Mouse (Mus musculus) T-helper 1 cell (primary cell): ENCODE measurements around the gene Eva1c.

Experiments
- in situ Hi-C: fragments of 300-600 bp; cut with MboI, MseI; formaldehyde crosslinking; loops from one replicate; pipeline ENCODE4 v1.15.1; 2025; ENCODE audit warnings: high pct_unique_total_duplicates

The Eva1c gene

DNA sequence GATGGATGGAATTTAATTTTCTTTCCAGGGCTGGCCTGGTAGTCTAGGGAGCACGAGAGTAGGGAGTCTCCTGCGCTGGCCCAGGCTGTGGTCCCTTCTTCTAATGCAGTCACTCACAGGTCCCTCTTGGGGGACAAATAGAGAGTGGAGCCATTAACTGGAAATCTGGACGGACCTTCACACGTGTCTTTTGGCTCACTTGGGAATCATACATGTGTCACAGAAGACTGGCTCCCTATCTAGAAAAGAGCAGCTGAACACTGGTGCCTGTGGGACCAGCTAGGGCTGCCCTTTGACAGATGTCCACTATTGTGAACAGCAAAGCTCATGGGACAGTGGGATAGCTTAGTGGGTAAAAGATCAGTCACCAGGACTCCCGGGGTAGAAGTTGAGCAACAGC, 478 bp upstream of the Eva1c start:
- in situ Hi-C loops: no loop called here

DNA sequence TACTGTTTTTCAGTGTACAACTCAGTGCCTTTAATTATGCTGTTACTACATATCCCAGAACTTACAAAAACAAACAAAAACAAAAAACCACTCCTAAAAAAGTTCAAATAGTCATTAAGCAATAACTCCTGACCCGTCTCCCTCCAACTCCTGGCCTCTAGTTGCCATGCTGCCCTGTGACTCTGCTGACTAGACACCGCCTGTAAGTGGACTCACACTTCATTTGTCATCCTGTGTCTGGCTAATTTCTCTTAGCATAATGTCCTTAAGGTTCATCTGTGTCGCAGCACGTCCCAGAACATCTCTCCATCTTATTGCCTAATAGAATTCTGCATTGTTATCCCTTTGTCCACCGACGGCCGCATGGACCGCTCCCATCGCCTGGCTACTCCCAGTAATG, 979 bp downstream of the Eva1c start:
- in situ Hi-C loops: no loop called here

DNA sequence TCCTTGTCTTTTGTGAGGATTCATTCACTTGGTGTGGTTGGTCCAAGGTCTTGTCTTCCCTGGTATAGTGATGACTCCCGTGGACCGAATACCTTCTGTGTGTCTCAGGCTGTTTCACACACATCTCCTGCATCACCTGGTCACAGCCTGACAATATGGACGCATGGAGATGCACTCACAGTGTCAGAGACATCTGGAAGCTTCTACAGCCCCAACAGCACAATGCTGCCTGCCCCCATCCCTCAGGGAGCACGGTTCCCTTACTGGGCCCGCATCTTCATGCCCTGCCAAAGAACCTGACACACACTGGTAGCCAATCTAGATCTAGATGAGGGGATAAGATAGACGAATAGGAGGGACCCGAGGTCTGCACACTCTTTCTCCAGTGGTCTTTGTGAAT, 2.6 kb downstream of the Eva1c start:
- in situ Hi-C loops: no loop called here

DNA sequence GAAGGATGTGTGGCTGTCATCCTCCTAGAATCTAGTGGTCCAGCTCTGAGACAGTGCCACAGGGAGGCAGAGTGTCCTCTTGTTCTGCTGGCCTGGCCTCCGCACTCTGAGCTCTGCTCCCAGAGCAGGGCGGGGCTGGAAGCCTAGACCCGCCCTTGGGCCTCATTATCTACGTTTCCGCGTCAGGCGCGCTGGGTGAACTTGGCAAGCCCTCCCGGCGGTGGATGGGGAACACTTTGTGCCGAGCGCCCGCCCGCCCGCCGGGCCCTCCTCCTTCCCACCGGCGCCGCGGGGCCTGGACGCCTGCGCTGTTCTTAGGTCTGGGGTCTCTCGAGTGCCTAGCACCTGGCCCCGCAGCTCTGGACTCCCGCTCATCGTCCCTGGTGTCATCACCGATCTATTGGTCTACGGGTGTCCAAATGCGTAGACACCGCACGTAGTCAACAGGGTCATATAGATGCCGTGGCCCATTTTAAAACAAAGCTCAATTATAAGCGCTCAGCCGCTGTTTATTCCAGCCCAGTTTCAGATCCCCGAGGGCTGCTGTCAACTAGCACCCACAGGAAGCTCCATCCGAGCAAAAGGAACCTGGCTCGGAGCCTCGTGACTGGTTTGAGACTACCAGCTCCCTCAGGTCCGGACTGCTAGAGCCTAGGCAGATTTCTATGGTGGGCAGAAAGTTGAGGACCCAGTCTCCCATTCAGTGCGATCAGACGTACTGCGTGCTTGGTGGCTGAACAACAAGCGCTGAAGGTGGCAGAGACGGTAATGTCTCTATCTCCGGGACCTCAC, 3.6 kb downstream of the Eva1c start:
- in situ Hi-C loops: no loop called here

DNA sequence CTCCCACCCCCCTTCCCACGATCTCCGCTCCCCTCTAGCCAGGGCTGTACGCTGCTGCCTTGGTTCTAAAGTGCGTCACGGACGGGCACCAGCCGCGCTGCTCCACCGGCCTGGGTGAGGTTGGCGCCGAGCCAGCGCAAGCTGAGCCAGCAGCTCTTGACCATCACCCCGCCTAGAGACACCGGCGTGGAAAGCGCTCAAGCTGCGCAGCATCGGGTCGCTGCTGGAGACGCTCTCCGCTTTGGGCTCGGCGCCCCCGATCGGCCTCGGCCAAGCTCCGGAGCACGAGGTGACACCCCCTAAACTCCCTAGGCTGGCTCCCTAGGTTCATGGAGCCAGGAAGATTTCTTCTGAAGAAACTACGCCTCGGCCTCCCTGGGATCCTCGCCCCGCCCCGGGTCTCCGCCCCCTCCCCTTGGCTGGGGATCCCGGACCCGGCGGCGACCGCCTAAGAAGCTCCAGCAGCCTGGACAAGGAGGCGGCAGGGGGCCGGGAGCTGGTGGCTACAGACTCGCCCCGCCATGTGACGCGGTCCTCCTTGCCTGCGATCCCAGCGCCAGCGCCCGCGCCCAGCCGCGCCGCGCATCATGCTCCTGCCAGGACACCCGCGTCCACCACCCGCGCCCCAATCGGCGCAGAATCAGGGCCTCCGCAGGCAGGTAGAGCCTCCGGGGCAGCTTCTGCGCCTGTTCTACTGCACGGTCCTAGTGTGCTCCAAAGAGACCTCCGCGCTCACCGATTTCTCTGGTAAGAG, 4.3 kb downstream of the Eva1c start:
- in situ Hi-C loops: no loop called here

DNA sequence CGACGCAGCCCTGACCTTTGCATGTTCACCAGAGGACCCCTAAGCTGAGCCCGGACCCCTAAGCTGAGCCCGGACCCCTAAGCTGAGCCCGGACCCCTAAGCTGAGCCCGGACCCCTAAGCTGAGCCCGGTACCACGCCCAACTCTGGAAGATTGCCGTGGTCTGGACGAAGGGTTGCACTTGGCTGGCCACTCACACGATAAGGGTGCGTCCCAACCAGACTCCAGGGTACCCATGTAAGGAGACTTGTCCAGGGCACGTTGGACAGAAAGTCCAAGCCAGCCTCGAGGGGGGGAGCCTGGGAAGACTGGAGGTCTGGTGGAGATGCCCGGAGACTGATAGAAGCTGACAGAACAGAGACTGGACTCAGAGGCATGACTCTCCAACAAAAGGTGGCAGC, 5.2 kb downstream of the Eva1c start:
- in situ Hi-C loops: no loop called here

DNA sequence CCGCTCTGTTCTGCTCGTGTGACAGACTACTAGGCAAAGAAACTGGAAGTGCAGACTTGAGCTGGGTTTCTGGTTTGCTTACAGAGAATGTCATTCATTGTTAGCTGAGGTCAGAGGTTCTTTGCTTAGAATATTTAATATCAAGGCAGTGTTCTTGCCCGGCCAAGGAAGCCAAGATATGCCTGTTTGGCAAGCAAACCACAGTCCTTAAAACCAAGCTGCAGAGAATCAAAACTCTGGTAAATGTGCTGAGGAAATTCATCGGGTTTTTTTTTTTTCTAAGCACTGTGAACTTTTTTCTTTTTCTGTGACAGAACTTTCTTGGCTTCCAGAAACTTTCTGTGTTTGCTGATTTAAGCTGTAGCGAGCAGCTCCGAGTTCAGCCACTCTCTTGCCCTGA, 6.0 kb downstream of the Eva1c start:
- in situ Hi-C loops: no loop called here

DNA sequence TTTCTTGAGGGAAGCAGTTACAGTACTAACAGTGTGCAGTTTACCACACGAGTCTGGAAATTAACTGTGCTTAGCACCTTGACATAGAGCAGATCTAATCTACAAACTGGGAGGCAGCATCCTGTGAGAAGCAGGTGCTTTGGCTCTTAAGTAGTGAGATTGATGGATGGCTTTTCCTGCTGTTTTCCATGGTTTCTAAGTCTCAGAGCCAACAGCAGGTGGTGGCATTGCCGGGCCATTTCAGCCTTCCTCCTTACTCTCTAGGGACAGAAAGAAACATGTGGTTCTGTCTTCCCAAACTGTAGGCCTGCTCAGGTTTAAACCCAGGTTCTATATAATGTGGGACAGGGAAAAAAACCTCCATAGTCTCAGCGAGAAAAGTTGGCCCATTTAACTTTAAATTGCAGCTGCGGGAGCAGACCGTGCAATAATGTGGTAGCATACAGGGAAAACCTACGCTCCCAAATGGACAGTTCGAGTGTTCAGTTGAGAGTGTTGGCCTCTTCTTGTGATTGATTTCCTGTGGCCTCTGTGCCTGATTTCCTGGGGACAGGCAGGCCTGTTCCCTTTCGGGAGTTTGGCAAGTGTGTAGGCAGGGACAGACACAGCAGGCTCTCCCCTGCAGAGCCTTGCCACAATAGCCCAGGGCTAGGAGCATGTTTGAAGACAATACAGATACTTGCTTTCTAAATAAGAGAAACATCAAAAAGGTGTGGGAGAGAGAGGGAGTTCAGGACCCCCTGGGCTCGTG, 6.7 kb downstream of the Eva1c start:
- in situ Hi-C loops: no loop called here

DNA sequence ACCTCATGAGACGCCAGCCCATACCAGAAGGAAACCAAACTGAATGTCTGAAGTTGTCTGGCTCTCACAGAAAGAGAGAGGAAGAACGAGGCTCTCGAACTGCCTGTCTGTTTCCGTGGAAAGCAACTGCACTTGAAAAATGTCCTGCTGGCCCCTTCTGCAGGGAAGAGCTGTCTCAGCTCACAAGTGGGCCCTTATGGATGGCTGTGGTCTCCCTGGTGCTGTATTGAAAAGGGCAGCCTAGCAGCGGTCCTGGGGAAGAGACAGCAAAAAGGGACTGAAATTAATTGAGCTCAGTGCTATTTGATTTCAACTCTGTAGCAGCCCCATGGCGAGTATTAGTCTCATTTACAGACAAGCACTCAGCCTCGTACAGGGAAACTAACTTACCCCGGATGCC, 10.9 kb downstream of the Eva1c start:
- in situ Hi-C loops: no loop called here

DNA sequence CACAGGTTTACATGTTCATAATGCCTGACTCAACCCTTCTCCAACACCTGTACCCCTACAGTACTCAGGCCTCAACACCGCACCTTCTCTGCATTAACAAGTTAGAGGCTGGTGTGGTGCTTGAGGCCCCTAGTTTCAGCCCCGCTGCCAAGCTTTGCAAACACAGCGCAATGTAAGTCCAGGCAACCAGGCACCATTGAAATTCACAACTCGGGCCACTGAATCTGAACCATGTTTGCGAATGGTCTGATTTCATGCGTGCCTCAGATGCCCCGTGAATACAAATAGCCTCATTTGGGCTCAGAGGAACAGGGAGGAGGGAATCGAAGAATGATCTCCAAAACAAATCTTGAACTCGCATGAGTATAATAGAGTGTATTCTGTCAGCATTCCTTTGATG, 15.6 kb downstream of the Eva1c start:
- in situ Hi-C loops: no loop called here

DNA sequence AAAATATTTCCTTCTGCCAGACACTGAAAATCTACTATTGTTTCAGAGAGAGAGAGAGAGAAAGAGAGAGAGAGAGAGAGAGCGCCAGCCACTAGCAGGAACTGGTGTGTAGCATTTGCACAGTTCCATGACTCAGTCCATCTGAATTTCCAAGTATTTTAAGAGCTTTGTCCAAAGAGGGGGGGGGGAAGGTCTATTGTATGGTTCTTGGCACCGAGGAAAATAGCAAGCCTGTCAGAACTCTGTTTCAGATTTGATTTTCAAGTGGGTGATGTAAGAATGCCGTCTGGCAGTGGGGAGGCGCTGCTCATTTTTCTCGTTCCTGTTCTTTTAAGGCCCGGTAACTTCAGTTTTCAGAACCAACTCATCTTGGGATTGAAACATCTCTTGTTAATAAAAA, 18.5 kb downstream of the Eva1c start:
- in situ Hi-C loops: no loop called here

DNA sequence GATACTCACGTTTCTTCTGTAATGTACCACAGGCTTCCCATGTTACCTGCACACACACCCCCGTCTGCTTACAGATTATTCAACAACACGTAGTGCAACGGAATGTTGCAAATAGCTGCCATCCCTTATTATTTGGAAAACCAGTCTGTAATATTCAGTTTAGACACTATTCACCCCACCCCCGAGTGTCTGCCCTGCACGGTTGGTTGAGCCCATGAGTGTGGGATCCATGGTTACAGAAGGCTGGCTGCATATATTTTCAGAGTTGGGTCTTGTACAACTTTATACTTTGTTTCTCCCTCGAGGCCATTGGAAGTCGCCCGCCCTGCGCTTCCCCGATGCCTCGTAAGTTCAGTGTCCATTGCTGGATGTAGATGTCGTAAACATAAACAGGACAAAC, 19.1 kb downstream of the Eva1c start:
- in situ Hi-C loops: no loop called here

DNA sequence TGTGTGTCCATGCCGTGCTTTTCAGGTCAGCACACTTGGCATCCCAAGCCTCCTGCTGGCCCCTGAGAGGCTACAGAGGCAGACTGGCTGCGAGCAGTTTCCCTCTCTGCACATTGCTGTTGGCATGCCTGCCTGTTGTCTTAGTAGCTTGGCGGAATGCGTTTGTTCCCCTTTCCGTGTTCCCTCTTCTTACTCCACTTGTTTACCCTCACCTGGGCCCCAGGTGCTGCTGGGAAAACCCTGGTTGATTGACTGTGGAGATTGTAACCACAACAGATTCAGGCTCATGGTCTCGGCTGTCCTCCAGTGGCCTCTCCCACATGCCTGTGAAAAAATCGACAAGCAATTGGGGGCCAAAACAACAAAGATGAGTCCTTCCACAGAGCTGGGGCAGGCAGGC, 22.2 kb downstream of the Eva1c start:
- in situ Hi-C loops: no loop called here

DNA sequence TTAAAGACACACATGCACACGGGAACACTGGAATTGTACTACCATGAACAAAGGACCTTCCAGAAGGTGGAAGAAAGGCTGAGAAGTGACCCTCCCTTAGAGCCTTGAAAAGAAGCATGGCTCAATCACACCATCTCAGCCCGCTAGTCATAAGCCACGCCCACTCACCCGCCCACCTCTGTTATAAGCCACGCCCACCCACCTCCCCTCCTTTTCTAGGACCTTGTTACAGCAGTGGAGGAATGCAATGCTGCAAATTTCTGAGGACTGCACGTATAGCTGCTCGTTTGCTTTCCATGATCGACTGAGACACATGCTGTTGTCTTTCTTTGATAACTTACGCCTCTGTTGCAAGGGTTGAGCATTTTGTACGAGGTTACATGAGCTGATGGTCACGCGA, 22.7 kb downstream of the Eva1c start:
- in situ Hi-C loops: no loop called here

DNA sequence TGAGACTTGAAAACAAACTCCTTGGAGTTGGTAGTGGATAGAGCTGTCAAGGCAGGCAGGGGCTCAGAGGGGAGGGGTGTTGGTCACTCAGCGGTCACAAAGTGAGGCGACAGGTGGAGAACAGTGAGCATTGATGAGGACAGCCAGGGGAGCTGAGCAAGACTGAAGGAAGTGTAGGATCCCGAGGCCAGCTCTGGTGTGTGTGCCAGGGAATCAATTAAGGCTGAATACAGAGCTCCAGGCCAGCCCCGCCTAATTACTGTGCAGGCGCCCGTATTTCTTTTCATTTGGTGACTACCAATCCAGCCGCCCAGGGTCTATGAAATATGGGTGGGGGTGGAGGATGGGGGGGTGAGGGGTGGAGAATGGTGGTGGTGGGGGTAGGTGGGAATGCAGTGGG, 24.4 kb downstream of the Eva1c start:
- in situ Hi-C loops: no loop called here

DNA sequence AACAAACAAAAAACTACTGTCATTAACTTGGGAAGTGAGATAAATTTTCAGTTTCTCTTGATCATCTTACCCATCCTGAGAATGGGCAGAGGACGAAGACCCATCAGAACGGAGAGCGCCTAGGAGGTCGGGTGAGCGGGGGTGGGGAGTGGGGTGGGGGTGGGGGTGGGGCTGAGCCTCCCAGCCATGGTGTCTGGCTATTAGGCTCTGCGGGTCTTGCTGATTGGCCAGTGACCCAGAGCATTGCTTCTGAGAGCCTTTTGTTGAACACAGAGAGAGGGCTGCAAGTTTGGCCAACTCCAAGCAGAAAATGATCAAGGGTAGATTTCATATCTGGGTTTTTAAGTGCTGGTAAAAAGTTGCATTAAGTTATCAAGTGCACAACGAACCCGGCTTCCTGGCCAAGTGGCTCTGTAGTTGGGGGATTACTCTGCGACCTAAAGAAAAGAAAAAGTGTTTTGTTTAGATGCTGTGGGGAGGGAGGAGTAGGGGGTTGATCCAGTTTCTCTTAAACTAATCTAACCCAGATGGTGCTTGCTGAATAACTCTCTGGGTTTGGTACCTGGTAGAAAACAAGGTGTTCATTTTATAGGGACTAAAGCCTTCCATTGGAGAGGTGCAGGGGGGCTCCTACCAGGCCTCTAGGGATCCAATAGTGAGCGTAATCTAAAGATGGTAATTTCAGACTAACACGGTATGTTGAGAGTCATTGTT, 25.3 kb downstream of the Eva1c start:
- in situ Hi-C loops: no loop called here

DNA sequence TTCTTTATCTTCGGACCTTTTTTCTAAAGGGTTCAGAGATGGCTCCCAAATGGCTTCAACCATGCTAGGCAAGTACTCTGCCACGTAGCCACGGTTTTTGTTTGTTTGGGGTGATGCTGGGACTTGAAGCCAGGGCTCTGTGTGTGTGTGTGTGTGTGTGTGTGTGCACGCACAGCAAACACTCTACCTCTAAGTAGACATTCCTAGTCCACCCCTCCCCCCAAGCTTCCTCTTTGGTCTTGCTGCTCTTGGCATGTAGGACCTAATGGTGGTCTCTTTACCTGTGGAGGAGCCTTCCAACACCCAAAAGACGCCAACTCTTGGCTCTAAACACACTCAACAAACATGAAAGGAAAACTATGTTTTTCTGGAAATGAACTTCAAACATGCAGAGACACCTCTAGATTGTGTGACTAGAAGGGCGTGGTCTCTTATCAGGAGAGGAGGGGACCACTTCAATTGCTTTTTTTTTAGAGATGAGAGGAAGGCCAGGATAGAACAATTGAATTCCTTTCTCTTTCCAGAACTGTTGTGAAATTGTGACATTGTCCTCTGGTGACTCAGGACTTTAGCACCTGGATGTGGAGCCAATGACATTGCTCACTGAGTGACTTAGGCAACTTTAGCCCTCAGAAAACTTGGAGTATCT, 30.2 kb downstream of the Eva1c start:
- in situ Hi-C loops: no loop called here

DNA sequence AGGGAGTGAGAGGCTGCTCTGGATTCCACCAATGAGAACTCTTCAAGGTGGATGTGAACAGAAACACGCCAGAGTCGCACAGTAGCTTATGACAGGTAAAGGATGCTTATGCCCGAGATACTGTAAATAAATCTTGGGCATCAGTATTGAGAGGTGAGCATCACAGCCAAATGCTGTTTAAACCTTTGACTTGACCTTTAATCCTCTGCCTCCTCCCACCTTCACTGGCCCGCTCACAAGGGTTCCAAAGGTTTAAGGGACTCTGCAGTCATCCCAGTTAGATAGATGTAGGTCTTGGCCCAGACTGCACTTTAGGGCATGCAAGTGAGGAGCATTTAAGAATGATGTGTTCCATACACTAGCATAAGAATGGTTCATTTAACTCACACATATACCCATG, 31.7 kb downstream of the Eva1c start:
- in situ Hi-C loops: no loop called here

DNA sequence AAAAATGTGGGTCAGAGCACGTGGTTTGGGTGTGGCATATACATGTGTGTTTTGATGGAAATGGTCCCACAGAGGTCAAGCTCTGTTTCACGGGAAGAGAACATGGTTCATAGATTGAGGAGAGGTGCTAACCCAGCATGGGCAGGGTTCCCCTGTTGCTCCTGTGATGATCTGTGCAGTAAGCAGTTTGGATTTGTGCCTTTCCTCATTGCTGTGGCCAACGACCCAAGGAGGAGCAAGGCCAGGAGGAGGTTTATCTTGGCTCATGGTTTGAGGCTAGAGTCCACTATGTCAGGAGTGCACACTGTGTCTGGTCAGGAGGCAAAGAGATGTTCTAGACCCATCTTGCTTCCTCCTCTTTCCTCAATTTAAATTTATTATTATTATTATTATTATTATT, 36.5 kb downstream of the Eva1c start:
- in situ Hi-C loops: no loop called here

DNA sequence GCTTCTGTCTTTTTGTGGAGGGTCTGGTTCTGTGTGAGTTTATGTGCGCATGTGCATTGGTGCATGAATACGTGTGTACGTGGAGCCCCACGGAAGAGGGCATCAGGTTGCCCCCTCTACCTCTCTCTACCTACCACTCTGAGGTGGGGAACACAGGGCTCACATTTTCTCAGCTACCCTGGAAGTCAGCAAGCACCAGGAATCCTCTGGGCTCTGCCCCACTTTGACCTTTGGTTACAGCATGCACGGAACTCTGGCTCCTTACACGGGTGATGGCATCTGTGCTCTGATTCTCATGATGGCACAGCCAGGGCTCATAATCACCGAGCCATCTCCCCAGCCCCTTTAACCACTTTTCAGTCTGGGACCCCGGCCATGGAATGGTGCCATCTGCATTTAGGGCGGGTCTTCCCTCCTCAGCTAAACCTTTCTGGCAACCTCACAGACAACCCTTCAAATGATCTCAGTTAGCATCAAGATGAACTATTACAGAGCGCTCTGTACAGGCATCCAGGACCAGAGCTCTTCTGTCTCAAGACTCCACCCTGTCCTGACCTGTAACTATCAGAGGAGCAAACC, 37.0 kb downstream of the Eva1c start:
- in situ Hi-C loops: no loop called here

DNA sequence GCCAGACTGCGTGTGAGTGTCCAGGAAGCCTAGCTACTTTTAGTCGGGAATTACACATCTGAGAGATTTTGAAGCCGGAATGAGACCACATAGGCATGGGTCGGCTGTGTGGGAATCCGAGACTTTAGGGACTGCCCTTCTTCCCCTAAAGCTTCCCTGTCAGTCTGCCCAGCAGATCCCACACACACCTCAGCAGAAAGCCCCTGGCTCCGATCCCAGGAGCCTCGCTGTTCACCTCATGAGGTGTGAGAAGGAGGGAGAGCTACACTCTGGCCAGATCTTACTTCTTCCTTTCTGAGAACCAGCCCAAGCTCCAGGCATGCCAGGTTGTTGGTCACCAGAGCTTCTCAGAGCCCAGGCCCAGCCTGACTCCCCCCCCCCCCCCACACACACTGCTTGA, 38.2 kb downstream of the Eva1c start:
- in situ Hi-C loops: no loop called here
